Mouse (Mus musculus) C2C12 (cell line): ENCODE results near the gene Nme9.

Experiments
- CEBPB ChIP-seq: IDR thresholded peaks from one replicate; pipeline ENCODE4 v1.6.1; 2011; ENCODE audit warnings: low read depth, mild to moderate bottlenecking, control low read depth, moderate library complexity
- CTCF ChIP-seq: IDR thresholded peaks from one replicate; pipeline ENCODE4 v1.5.1; 2011; ENCODE audit not compliant: control insufficient read depth, insufficient read depth, insufficient read length
- FOSL1 ChIP-seq: IDR thresholded peaks from one replicate; pipeline ENCODE4 v1.8.0; 2011; ENCODE audit warnings: mild to moderate bottlenecking, low read length; ENCODE audit not compliant: poor library complexity, insufficient read depth, severe bottlenecking
- MAX ChIP-seq: IDR thresholded peaks from one replicate; pipeline ENCODE4 v1.6.1; 2011; ENCODE audit warnings: mild to moderate bottlenecking, control low read depth
- MYOD1 ChIP-seq: IDR thresholded peaks from one replicate; pipeline ENCODE4 v1.6.1; 2011; ENCODE audit warnings: low read depth; ENCODE audit not compliant: control insufficient read depth, insufficient read length
- MYOG ChIP-seq: IDR thresholded peaks from one replicate; pipeline ENCODE4 v1.6.1; 2011; ENCODE audit not compliant: control insufficient read depth, insufficient read length; ENCODE audit errors: extremely low read depth
- USF1 ChIP-seq: IDR thresholded peaks from one replicate; pipeline ENCODE4 v1.6.1; 2011; ENCODE audit warnings: low read depth, mild to moderate bottlenecking, control low read depth, moderate library complexity

DNA sequence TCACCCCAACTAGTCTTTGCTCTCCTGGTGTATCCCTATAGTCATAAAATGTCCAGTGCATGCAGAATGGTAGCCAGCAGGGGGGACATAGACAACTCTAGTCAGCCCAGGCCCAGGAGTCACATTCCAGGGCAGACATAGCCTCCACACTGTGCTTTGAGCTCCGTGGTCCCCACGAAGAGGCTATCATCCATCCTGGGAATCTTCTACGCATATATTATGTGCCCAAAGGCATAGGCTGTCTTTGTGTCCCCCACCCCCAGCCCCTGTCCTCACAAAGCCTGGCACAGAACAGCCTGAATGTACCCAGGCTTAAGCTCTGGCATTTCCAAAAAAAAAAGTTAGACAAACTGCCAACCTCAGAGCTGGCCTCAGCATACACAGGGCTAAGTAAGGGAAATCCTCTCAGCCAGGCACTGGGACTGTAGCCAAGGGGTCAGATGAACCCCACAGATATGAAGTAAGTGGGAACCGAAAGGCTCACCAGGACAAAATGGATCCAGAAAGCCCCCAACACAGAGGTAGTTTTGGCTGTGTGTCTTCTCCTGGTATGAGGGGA is 33.9 kb upstream of the Nme9 start:
- TF ChIP-seq CTCF (no peak), CEBPB (no peak), USF1 (no peak), MAX (no peak), MYOD1 (no peak), FOSL1 (no peak), MYOG (no peak)
